Mouse (Mus musculus): ENCODE results near the gene Pcsk6.

GRCm38 (mm10) chr7:65980000-65980399, 118.5 kb downstream of the Pcsk6 start:
- TF ChIP-seq CTCF (IDR thresholded peaks at IDR 0.05; ENCODE audit: borderline replicate concordance, insufficient read depth, low read depth, low read length), result no peak
- TF ChIP-seq POLR2A (IDR thresholded peaks at IDR 0.05; ENCODE audit: borderline replicate concordance, insufficient read depth, low read length), result no peak

Measured in cerebellum, adult 2 months (tissue).